Mouse (Mus musculus) adrenal gland, adult 18-20 months (tissue): Measurements from ENCODE around the gene Cnih3. TPM values are rescaled to one million over a fixed set of nuclear protein-coding genes. Genes with fewer than 3 reads are reported as not detected.
A peak's percentile ranks its signal among the peaks of the same experiment; 100 is the strongest.

Source experiments
- DNase-seq, 2 experiments: peaks; one replicate each; pipeline ENCODE4 v3.0.0; 2021 to 2022; ENCODE audit warnings: low spot score in 2 of 2
- total RNA-seq, 2 experiments: library from RNA; stranded (reverse); gene quantifications; 1 replicate in 1 of 2; 2 replicates in 1 of 2; pipeline ENCODE4 v1.2.3; 2021

Gene Cnih3
- total RNA-seq, 2 experiments from 2014 or later: not detected

- DNase-seq: no peak
These were observed 423 bp upstream of the Cnih3 start for GRCm38 (mm10) chr1:181352043-181352366.

GRCm38 (mm10) chr1:181353200-181354097 lies 1.0 kb downstream of the Cnih3 start:
- DNase-seq: no peak

- no peak for DNase-seq
These were observed 3.3 kb downstream of the Cnih3 start for GRCm38 (mm10) chr1:181355683-181356082.

- DNase-seq: no peak
These were observed 5.4 kb downstream of the Cnih3 start for GRCm38 (mm10) chr1:181357870-181358269.

- DNase-seq: no peak
These were observed 6.1 kb downstream of the Cnih3 start for GRCm38 (mm10) chr1:181358526-181358925.

GRCm38 (mm10) chr1:181360732-181361131 lies 8.3 kb downstream of the Cnih3 start:
- DNase-seq: no peak

- no peak for DNase-seq
These were observed 11.6 kb downstream of the Cnih3 start for GRCm38 (mm10) chr1:181364025-181364424.

GRCm38 (mm10) chr1:181365376-181365775 lies 12.9 kb downstream of the Cnih3 start:
- DNase-seq: no peak

GRCm38 (mm10) chr1:181368789-181369570 lies 16.6 kb downstream of the Cnih3 start:
- DNase-seq: no peak

- no peak for DNase-seq
These were observed 17.9 kb downstream of the Cnih3 start for GRCm38 (mm10) chr1:181370370-181370769.

- DNase-seq: no peak
These were observed 18.8 kb downstream of the Cnih3 start for GRCm38 (mm10) chr1:181371226-181371625.

- no peak for DNase-seq
These were observed 19.9 kb downstream of the Cnih3 start for GRCm38 (mm10) chr1:181372306-181372705.

- no peak for DNase-seq
These were observed 22.4 kb downstream of the Cnih3 start for GRCm38 (mm10) chr1:181374627-181375374.

GRCm38 (mm10) chr1:181376431-181376830 lies 24.0 kb downstream of the Cnih3 start:
- no peak for DNase-seq

- DNase-seq: peak; percentile 50 to 59
These were observed 27.2 kb downstream of the Cnih3 start for GRCm38 (mm10) chr1:181379664-181380063.

GRCm38 (mm10) chr1:181381410-181382010 lies 29.1 kb downstream of the Cnih3 start:
- DNase-seq: no peak

GRCm38 (mm10) chr1:181389264-181389663 lies 36.8 kb downstream of the Cnih3 start:
- no peak for DNase-seq

GRCm38 (mm10) chr1:181392489-181392888 lies 40.1 kb downstream of the Cnih3 start:
- DNase-seq: no peak

- DNase-seq: peak; percentile 69 to 76
These were observed 41.1 kb downstream of the Cnih3 start for GRCm38 (mm10) chr1:181393250-181394149.

- no peak for DNase-seq
These were observed 42.9 kb downstream of the Cnih3 start for GRCm38 (mm10) chr1:181395234-181395828.
